Mouse (Mus musculus) frontal cortex, postnatal 36 days (tissue): ENCODE measurements around the gene Hectd4.

Source experiments
- DNase-seq, 2 experiments: peaks; one replicate each; pipeline ENCODE4 v3.0.0; 2022; ENCODE audit warnings: low spot score in 2 of 2

Gene Hectd4

DNA sequence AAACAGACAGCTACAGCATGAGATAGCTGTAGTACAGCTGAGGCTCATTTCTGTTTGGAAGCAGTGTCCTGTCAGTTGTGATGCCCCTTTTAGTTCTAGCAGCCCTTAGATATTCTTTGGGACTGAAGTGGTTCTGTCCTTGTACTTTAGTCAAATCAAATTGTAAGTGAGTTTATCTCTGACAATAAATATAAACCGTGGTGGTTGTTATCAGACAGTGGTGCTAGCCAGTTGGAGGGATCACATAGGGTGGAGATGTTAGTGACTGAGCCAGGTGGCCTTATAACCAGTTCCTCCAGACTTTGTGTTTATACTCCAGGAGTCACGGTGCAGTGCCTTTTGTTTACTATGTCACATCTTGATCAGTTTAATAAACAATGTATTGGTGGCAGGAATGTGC is 13.7 kb downstream of the Hectd4 start:
- no peak for DNase-seq

DNA sequence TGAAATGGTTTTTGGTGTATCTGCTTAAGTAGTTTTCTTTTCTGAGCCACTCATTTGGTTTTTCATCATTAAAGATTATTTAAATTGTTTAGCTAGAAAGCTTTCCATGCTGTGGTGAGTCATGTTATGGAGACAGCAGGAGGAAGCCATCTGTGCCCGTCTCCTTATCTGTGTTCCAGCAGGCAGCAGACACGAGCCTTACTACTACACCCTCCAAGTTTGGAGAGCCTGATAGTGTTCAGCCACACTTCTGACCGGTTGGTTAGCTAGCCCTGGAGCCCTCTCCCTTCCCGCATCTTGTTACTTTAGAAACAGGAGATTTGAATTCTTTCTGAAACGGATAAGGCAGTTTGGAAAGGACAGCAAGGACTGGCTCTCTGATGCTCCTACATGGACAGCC is 16.2 kb downstream of the Hectd4 start:
- DNase-seq = peak; percentile 43 to 66

DNA sequence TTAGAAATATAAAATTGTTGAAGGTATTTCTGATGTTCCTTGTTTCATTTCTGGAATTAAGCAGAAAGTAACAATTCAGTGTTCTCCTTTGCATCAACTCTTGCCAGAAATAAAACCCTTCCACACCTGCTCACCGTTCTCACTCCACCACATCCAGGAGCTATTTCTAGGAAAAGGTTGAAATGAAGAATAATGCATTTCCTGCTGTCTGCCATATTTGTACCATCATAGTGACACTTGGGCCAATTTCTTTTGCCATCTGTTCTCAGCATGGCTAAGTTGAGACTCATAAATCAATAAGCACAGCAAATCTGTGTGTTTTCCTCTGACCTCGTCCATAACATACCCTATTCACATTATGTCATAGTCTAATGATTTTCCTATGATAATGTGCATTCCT is 18.2 kb downstream of the Hectd4 start:
- DNase-seq = no peak

DNA sequence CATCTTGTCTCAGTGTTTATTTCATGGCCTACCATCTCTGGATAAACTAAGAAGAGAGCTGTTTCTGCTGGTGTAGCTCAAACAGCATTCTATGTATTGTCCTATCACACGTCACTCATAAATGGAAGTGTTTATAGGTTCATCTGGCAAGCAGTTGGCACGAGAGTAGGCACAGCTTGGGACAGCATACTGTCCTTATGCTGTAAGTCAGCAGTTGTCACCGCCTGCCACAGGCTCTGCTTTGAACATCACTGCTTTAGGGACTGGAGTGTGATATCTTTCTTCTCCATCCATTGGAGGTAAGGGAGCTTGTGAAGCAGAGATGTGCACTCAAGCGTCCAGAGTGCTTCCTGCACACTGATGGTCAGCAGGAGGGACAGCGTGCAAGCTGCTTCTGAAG is 19.8 kb downstream of the Hectd4 start:
- DNase-seq = peak in 1 of 2 experiments; percentile 20

DNA sequence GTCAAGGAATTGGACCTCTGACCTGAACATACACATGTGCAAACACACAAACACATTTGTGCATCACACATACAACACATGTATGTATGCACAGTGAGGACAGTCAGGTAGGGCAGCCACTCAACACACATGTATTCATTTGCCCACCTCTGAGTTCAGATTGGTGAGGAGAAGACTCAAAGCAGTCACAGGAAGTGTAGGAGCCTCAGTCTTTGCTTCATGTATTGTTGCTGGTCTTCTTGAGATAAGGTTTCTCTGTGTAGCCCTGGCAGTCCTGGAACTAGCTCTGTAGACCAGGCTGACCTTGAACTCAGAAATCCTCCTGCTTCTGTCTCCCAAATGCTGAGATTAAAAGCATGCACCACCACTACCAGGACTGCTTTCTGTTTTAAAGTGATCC is 21.2 kb downstream of the Hectd4 start:
- DNase-seq = no peak

DNA sequence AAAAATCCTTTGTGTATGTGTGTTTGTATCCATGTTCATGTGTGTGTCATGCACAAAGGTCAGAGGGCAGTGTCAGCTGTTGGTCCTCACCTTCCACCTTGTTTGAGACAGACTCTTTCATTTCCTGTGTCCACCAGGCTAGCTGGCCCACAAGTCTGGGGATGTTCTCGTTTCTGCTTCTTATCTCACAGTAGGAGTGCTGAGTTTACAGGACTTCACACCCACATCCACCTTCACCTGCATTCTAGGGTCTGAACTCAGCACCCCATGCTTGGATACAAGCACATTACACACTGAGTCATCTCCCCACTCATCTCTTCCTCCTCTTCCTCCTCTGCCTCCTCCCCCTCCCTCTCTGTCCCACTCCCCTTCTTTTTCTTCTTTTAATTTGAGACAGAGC is 22.2 kb downstream of the Hectd4 start:
- DNase-seq = no peak

DNA sequence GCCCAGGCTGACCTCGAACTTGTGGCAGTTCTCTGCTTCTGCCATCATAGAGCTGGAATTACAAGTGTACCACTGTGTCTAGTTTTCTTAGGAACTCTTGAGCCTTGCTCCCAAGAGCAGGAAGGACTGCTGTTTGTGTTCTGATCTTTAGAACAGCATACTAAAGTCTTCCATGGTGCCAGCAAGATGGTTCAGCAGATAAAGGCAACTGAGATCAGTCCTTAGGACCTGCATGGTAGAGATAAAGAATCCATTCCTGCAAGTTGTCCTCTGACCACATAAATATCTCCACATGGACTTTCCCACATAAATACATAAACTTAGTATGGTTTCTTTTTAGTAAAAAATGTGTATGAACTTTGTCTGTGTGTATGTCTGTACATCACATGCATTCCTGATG is 22.7 kb downstream of the Hectd4 start:
- DNase-seq = no peak

DNA sequence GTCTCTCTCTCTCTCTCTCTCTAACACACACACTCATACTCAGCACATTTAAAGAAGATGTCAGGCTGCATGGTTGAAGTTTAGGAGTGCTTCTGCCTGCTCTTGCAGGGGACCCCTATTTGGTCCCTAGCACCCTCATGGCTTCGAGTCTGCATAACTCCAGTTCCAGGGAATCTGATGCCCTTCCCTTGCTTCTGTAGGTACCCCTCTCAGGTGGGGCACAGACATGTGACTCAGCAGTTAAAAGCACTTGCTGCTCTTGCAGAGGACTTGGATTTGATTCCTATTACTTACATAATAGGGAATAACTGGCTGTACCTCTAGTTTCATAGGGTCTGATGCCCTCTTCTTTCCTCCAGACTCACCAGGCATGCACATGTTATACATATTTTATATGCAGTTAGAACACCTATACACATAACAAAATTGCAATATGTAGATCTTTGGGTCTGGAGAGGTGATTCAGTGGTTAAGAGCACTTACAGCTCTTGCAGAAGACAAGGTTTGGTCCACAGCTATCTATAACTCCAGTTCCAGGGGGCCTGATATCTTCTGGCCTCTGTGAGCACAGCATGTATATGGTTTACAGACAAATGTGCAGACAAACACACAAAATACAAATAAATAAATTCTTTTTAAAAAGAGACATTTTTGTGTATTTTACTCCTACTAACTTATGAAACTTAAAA is 23.8 kb downstream of the Hectd4 start:
- DNase-seq = no peak

DNA sequence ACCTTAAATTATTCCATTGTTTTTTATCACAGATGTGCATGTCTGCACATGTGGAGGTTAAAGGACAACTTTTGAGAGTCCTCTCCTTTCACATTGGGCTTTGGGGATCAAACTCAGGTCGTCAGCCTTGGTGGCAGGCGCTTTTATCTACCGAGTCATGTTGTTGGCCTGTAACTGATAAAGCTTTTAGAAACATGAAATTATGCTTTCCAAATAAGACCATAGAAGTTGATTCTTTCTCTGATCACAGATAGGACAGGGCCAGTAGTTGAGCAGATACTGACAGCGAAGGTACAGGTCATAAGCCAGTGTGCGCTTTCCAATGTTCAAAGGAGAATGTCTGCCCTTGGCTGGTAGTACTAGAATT is 24.3 kb downstream of the Hectd4 start:
- DNase-seq = no peak

DNA sequence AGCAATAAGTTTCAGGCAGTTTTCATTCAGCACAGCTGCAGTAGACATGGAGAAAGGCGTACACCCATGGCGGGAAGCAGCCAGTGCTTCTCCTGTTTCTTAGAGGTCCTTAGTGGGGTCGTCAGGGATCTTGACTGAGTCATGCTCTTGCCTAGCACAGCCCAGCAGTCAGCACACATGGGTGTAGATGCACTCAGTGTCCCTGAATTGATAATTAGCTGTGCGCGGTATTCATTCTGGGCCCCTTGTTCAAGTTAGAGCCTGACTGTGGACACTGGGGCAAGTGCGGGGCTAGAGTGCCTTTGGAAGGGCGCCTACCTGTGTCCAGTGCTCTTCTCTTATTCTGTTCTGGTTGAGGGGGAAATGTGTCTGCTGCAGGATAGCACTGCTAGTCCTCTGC is 25.2 kb downstream of the Hectd4 start:
- DNase-seq = no peak

DNA sequence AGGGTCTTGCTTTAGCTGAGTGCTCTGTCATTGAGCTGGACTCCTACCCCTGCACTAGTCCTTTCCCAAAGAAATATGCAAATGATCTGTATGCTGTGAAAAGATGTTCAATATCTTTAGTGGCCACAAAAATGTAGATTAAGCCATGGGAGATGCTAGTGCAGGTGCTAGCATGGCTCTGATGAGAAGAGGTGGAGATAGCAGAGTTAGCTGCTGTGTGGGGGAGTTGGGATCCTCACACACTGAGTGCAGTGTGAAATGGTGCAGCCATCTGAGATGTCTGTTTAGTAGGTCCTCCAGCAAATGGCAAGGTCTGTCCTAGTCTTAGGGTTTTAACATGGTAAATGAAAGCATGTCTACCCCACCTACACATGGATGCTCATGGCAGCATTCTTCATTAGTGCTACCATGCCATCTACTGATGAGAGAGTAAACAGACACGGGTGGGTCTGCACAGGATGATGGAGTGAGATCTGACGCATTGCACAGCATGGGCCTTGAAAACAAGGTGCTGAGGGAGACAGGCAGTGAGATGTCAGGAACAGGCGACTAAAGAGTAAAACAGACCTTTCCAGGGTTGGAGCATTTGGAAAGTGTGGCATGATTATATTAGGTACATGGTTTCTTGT is 28.9 kb downstream of the Hectd4 start:
- DNase-seq = peak in 1 of 2 experiments; percentile 34

DNA sequence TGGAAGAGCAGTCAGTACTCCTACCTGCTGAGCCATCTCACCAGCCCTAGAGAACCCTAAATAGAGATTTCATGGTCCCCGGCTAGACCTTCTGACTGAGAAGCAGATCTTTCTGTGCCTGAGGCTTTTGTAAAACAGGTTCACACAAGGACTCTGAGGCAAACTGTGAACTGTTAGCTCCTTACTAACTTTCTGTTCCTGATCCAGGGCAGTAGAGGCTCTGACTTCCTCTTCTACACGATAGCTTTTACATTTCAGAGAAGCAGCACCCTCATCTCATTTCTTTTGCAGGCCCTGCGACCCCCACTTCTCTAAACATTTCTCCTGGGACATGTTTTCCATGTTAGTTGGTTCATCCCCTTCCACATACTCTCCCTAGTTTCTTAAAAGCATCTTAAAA is 29.7 kb downstream of the Hectd4 start:
- DNase-seq = no peak

DNA sequence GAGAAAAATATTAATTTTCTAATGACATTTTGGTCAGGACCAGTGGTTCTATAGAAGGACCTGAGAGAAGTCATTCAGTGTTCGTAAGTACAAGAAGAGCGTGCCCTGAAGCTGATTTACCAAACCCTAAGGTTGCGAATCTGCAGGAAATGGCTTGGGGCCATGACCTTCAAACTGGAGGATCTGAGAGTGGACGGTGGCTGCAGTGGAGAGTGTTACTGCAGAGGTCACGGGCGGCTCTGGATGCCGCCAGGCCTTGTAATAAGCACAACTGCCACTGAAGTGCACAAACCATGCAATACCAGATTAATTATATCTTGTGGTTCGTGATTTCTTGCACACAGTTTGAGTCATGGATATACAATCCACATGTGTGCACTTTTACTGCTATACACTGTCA is 31.8 kb downstream of the Hectd4 start:
- no peak for DNase-seq

DNA sequence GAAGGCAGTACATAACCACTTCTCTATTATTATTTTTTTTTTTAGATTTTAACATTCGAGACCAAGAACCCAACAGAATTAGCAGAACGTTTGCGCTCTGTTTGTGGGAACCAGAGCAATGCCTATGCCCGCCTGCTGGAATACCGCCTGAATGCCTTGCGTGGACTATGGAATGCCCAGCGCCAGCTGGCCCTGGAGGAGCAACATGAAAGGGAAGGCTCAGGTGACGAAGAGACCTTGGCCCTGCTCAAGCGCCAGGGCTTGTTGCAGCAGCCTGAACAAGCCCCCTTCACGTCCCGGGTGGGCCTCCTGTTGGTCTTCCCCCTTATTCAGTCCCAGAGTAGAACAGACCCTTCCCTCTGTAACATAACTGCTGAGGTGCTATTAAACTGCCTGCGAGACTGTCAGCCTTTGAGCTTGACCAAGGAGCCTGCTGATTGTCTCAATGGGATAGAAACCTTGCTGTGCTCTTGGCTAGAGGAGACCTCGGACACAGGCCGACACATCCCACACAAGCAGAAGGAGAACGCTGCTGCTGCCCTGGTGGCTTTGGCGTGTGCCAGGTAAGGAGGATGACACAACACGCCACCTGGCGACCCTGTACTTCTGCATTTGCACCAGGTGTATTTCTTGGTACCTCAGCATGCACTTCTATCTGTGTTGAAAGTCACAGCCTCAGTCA is 33.9 kb downstream of the Hectd4 start:
- DNase-seq = no peak

DNA sequence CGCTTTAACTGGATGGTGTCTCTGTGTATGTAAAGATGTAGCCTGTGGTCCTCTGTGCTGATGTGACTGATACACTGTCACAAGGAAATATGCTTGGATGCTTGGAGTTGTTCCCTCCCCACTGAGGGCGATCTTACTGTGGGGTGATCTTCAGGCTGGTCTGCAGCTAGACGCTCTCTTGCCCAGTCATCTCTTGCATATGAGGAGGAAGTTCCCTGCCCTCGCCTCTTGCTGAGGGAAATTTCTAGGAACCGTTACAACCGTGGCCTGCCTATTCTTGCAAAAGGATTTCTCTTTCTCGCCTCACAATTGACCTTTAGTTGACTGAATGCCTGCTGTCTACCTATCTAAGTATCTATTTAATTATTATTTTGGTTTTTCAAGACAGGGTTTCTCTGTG is 35.0 kb downstream of the Hectd4 start:
- DNase-seq = no peak

DNA sequence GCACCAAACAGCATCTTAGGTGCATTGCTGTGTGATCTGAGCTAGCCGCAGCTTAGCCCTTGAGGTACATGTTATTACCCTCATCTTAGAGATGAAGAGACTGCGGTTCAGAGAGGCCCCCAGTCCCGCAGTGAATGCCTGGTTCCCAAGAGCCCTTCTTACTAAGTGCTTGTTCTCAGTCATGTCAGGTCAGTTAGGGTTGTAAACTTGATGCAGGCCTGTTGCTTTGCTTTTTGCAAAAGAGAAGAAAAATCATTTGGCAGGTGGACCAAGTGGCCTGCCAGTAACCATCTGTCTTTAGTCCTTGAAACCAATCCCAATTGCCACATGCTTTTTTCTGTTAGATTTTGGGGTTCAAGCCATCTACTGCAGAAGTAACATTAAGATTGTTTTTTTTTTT is 41.8 kb downstream of the Hectd4 start:
- no peak for DNase-seq

DNA sequence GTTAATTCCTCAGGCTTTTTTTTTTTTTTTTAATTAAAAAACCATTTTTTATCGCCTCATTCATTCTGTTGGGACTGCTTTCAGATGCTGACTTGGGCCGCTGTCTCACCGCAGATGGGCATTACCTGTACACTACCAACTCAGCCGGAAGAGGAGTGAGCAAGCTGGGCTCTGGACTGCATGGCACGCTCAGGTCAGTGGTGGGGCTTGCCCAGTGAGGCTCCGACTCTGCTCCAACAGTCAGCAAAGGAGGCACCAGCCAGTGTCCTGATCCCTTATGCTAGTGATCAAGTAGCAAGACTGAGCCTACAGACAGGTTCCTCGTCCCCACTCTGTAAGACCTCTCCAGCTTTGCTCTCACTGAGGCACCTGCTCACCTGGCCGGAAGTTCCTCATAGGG is 42.4 kb downstream of the Hectd4 start:
- no peak for DNase-seq

DNA sequence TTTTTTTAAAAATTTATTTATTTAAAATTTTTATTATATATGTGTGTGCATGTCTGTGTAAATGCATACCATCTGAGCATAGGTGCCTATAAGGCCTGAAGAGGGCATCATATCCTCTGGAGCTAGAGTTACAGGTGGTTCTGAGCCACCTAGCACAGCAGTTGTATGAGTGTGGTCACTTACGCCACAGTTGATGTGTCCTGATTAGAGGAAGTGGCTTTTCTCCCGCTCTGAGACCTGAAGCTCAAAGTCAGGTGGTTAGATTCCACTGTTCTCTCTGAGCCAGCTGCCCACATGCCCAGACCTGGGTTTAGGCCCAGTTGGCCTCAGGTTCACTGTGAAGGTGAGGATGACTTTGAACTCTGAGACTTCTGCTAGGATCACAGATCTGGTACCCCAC is 44.6 kb downstream of the Hectd4 start:
- DNase-seq = no peak

DNA sequence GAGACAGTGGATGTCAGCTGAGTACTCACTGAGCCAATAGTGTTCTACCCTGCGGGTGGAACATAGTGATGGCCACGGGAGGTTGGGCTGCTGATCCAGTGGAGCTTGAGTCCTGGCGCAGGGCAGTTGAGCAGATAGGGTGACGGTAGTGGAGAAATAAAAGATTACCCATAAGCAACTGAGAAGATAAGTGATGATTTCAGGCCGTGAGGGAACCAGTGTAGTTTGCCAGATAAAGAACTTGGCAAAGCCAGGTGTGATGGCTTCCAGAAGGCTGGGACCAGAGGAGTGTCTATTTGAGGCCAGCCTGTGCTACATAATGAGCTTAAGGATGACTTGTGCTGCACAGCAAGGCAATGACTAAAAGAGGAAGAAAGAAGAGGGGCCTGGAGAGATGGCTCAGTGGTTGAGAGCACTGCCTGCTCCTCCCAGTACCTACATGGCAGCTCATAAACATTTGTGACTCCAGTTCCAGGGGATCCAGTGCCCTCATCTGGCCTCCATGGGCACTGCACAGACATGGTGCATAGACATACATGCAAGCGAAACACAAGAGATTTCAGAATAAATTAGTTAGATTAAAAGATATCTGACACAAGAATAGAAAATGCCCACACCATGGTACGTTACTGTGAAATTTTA is 46.8 kb downstream of the Hectd4 start:
- DNase-seq = peak; percentile 37 to 74

DNA sequence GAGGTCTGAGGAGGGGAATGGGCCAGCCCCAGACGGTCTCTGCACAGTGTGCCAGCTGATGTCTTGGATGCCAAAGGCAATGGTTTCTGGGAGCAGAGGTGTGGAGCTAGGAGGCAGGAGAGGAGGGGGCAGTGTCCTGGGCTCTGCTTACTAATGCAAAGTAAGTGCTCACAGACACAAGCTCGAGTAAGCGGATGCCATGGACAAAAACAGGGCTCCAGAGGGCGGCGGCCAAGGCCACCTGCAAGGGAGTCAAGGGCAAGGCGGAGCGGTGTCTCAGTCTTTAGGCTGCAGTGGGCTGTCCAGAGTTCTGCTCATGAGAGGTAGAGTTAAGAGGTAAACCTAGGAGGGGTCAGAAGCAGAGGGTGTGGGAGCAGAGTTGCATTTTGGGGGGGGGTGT is 51.0 kb downstream of the Hectd4 start:
- DNase-seq = no peak

DNA sequence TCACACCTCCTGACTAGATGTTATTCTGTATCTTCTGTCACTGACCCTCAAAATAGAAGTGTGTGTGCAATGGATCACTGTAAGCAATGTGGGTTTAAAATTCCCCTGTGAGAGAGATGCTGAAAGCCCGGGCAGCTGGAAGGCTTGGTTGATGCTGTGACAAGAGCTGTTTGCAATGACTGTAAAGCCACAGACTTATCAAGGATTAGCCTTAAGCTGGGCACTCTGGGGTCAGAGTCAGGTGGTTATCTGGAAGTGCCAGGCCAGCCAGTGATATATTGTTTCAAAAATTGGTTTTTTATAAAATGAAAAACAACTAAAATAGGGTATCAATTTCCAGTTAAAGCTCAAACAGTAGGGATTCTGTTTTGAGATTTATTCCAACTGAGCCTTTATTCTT is 56.8 kb downstream of the Hectd4 start:
- DNase-seq = no peak

DNA sequence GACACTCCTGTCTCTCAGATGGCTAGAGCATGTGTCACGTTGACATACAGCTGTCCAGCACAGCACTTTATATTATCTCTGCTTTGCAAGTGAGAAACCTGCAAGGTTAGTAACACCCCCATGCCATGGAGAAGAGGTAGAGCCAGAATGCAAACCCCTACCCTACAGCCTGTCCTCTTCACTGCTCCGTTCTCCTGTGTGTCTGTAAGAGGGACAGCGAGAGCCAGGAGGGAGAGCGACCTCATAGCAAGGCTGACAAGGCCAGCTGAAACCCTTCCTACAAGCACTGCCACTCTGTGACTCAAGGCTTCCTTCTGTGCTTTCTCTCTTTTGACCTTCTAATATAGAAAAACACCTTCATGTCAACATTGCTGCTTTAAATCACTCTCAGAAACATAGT is 60.4 kb downstream of the Hectd4 start:
- no peak for DNase-seq

DNA sequence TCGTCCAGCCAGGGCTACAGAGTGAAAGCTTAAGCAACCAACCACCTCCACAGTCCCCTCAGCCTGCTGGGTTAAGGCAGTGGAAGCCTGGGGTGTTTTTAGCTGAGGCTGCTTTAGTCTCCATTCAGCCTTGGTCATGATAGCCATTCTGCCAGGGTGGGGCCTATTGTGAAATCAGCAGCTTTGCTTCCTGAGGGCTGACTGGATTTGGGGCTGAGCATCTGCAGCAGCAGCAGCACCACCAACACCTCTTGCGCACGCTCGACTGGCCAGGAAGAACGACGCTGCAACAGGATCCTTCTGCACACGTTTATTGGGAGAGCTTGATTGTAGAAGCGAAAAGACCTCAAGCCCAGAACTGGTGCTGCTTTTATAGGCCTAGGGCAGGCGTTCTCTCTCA is 63.0 kb downstream of the Hectd4 start:
- no peak for DNase-seq
